ENCODE assay signal across 17 mouse cellular contexts in the genomic region with DNA sequence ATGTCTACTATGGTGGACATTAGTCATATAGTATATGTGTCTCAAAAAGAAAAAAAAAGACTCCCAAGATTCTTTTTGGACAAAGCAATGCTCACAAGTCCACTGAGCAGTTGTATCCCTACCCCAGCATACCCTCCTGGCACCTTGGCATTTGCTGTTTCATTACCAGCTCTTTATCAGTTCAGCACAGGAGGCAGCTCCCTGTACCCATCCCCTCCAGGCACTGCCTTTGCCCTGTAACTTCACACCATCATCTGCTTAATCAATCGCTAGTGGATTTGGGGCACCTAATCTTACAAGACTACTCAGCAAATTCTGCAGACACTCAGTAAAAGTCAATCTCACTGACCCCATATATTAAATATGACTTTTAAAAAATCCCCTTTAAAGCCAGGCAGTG. TPM values are rescaled to one million over a fixed set of nuclear protein-coding genes. Genes with fewer than 3 reads are reported as not detected.
DNase-seq lines count a peak whose midpoint lies in the region; ATAC-seq and TF ChIP-seq lines count a peak whose summit lies in the region.
"Had no signal": no experiment of that assay in that cellular context is flagged by ENCODE, and none has a peak within 500 bp of the region (broad histone marks: within the 10 kb centered on the region; RNA-seq: fewer than 3 reads in every experiment).

No protein-coding gene starts in this region.

- H3K36me3 ChIP-seq in lung, embryonic 15.5 days, result no peaks in the 10 kb centered on the region
- no peaks in the 10 kb centered on the region for H3K36me3 ChIP-seq in liver, embryonic 11.5 days (ENCODE audit: control insufficient read depth, insufficient read depth, low read length)
- H3K36me3 ChIP-seq: limb, embryonic 15.5 days; midbrain, embryonic 13.5 days had no signal

- DNase-seq in lung, adult 2 months, result no peak
- DNase-seq in c-Kit-negative CD71-positive TER-119-positive erythroid progenitor cells, embryonic 14.5 days (ENCODE audit: low read depth, low spot score), result peak; percentile 72
- DNase-seq in liver, embryonic 11.5 days (ENCODE audit: low spot score), result no peak
- no peak for DNase-seq in ovary, postnatal 14 days (ENCODE audit: low spot score)
- DNase-seq in thymus, postnatal 10 days (ENCODE audit: low spot score in 2 of 2), result no peak
- no peak for DNase-seq in ovary, adult 18-20 months (ENCODE audit: low spot score)
- DNase-seq: cerebellum, adult 18-20 months; gastrocnemius, postnatal 36 days; kidney, adult 8-10 months; thymus, postnatal 25 days had no signal

- TF ChIP-seq POLR2A in lung, adult 2 months (IDR thresholded peaks at IDR 0.05; ENCODE audit: borderline replicate concordance, extremely low read depth, low read depth, low read length), result no peak

- H3K27ac ChIP-seq in lung, embryonic 15.5 days, result no peak overlapping the region
- H3K27ac ChIP-seq in liver, embryonic 11.5 days (ENCODE audit: low read depth, low read length), result peak overlapping the region; percentile 1; the same call in 1 of the 2 replicates
- H3K27ac ChIP-seq: forebrain, embryonic 13.5 days; hindbrain, embryonic 14.5 days; limb, embryonic 15.5 days; midbrain, embryonic 13.5 days had no signal

- TF ChIP-seq CTCF in lung, adult 2 months (IDR thresholded peaks at IDR 0.05; ENCODE audit: insufficient read depth, low read length), result no peak

- H3K4me1 ChIP-seq in lung, embryonic 15.5 days, result peaks cover 7% of the 10 kb centered on the region; the same call in 1 of the 2 replicates
- no peaks in the 10 kb centered on the region; the same call in 1 of the 2 replicates for H3K4me1 ChIP-seq in lung, adult 2 months (ENCODE audit: control insufficient read depth, insufficient read depth, low read length)
- H3K4me1 ChIP-seq in liver, embryonic 11.5 days (replicated peaks; ENCODE audit: control insufficient read depth, insufficient read depth, low read length), result peaks cover 15% of the 10 kb centered on the region
- H3K4me1 ChIP-seq: forebrain, embryonic 13.5 days; limb, embryonic 15.5 days had no signal

- no peak overlapping the region for H3K4me2 ChIP-seq in lung, embryonic 15.5 days
- H3K4me2 ChIP-seq in liver, embryonic 11.5 days, result no peak overlapping the region
- H3K4me2 ChIP-seq: forebrain, embryonic 13.5 days; heart, embryonic 11.5 days; hindbrain, embryonic 14.5 days; limb, embryonic 15.5 days; midbrain, embryonic 13.5 days had no signal

- peak; percentile 69; the same call in 1 of the 2 replicates for ATAC-seq in lung, embryonic 15.5 days (ENCODE audit: borderline replicate concordance, extremely low read depth, low FRiP score, low TSS enrichment)
- ATAC-seq in liver, embryonic 11.5 days (replicated peaks; ENCODE audit: low FRiP score), result peak; percentile 66
- peak; percentile 75 for ATAC-seq in megakaryocyte progenitor cell, adult 5-6 weeks (replicated peaks; ENCODE audit: poor library complexity)
- ATAC-seq: forebrain, embryonic 13.5 days; midbrain, embryonic 13.5 days had no signal

- no peaks in the 10 kb centered on the region for H3K27me3 ChIP-seq in lung, embryonic 15.5 days
- H3K27me3 ChIP-seq in liver, embryonic 11.5 days (replicated peaks; ENCODE audit: control insufficient read depth, insufficient read depth, low read length), result no peaks in the 10 kb centered on the region
- H3K27me3 ChIP-seq: forebrain, embryonic 13.5 days; limb, embryonic 15.5 days; midbrain, embryonic 13.5 days had no signal

- H3K9me3 ChIP-seq in lung, embryonic 15.5 days, result no peaks in the 10 kb centered on the region
- no peaks in the 10 kb centered on the region for H3K9me3 ChIP-seq in liver, embryonic 11.5 days (ENCODE audit: control insufficient read depth, low read length)
- H3K9me3 ChIP-seq: forebrain, embryonic 13.5 days; limb, embryonic 15.5 days; midbrain, embryonic 13.5 days had no signal

- H3K9ac ChIP-seq in lung, embryonic 15.5 days, result no peak overlapping the region
- H3K9ac ChIP-seq in liver, embryonic 11.5 days (ENCODE audit: low read depth, low read length), result no peak overlapping the region
- H3K9ac ChIP-seq: forebrain, embryonic 13.5 days; hindbrain, embryonic 14.5 days; limb, embryonic 15.5 days; midbrain, embryonic 13.5 days had no signal

- H3K4me3 ChIP-seq in lung, embryonic 15.5 days, result no peak overlapping the region
- no peak overlapping the region for H3K4me3 ChIP-seq in lung, adult 2 months (replicated peaks; ENCODE audit: extremely low read depth, low read depth, low read length)
- H3K4me3 ChIP-seq in liver, embryonic 11.5 days (ENCODE audit: low read depth, low read length), result no peak overlapping the region
- H3K4me3 ChIP-seq: forebrain, embryonic 13.5 days; limb, embryonic 15.5 days; midbrain, embryonic 13.5 days had no signal

- WGBS in lung, embryonic 15.5 days, result 96% methylated on average over 1 of the region's 1 CpGs
- WGBS in lung, adult 2 months, result 91% methylated on average over 1 of the region's 1 CpGs
- WGBS in liver, embryonic 11.5 days, result 56% methylated on average over 1 of the region's 1 CpGs

RNA-seq across cellular contexts. Expression of gene Plxnc1, which starts 32.1 kb away (rescaled TPM):
- polyA plus RNA-seq in lung, embryonic 15.5 days (2015; fragmentation: Nextera tagmentation; extraction: Ambion mirVana), result 7.1 and 8.0 TPM in 2 replicates
- polyA plus RNA-seq in lung, adult 2 months (2012; rRNA removed), result 4.6 and 5.4 TPM in 2 replicates
- 5.3 and 6.0 TPM in 2 replicates for polyA plus RNA-seq in liver, embryonic 11.5 days (2014; fragmentation: Nextera tagmentation; extraction: Ambion mirVana)
- total RNA-seq in megakaryocyte progenitor cell, adult 5-6 weeks (2015), result 15.6 and 28.8 TPM in 2 replicates
- 10.6 and 16.6 TPM in 2 replicates for total RNA-seq in megakaryocyte progenitor cell, adult 5-6 weeks (2017)
